Mouse (Mus musculus): ENCODE measurements around the gene Rpl13. TPM values are rescaled to one million over a fixed set of nuclear protein-coding genes. Genes with fewer than 3 reads are reported as not detected.

Rpl13 gene
- polyA plus RNA-seq, 1 experiment from 2014 or later: 1,789 TPM

- no peak overlapping the region for H3K4me2 ChIP-seq (ENCODE audit: low read depth, low read length)
- peaks cover 15% of the 10 kb centered on the region for H3K4me1 ChIP-seq (ENCODE audit: control insufficient read depth, insufficient read depth, low read length)
- no peak overlapping the region for H3K27ac ChIP-seq (replicated peaks; ENCODE audit: low read depth, low read length)
- peaks cover 3% of the 10 kb centered on the region; the same call in 1 of the 2 replicates for H3K9me3 ChIP-seq (ENCODE audit: control insufficient read depth, low read length)
- no peak for ATAC-seq (ENCODE audit: low read depth)
- no peaks in the 10 kb centered on the region for H3K27me3 ChIP-seq (replicated peaks; ENCODE audit: control insufficient read depth, insufficient read depth, low read length)
- H3K36me3 ChIP-seq (ENCODE audit: control insufficient read depth, insufficient read depth, low read length): no peaks in the 10 kb centered on the region
- H3K9ac ChIP-seq (ENCODE audit: low read depth, low read length): no peak overlapping the region
- WGBS: 100% methylated on average over 2 of the region's 2 CpGs
- no peak for DNase-seq (ENCODE audit: low spot score)
- H3K4me3 ChIP-seq (ENCODE audit: low read depth, low read length): no peak overlapping the region
Measured at GRCm38 (mm10) chr8:123132953-123133352, 30.8 kb downstream of the Rpl13 start.

GRCm38 (mm10) chr8:123134149-123134713 is 32.1 kb downstream of the Rpl13 start:
- H3K36me3 ChIP-seq (ENCODE audit: control insufficient read depth, insufficient read depth, low read length): no peaks in the 10 kb centered on the region
- 92% methylated on average over 11 of the region's 11 CpGs for WGBS
- H3K9ac ChIP-seq (ENCODE audit: low read depth, low read length): no peak overlapping the region
- DNase-seq (ENCODE audit: low spot score) (no peak), ATAC-seq (ENCODE audit: low read depth) (no peak)
- no peak overlapping the region for H3K4me2 ChIP-seq (ENCODE audit: low read depth, low read length)
- H3K27ac ChIP-seq (replicated peaks; ENCODE audit: low read depth, low read length): no peak overlapping the region
- peaks cover 21% of the 10 kb centered on the region for H3K4me1 ChIP-seq (ENCODE audit: control insufficient read depth, insufficient read depth, low read length)
- no peaks in the 10 kb centered on the region for H3K27me3 ChIP-seq (replicated peaks; ENCODE audit: control insufficient read depth, insufficient read depth, low read length)
- H3K4me3 ChIP-seq (ENCODE audit: low read depth, low read length): no peak overlapping the region
- peaks cover 3% of the 10 kb centered on the region; the same call in 1 of the 2 replicates for H3K9me3 ChIP-seq (ENCODE audit: control insufficient read depth, low read length)

GRCm38 (mm10) chr8:123135406-123135805 is 33.3 kb downstream of the Rpl13 start:
- no peaks in the 10 kb centered on the region for H3K36me3 ChIP-seq (ENCODE audit: control insufficient read depth, insufficient read depth, low read length)
- H3K9ac ChIP-seq (ENCODE audit: low read depth, low read length): peak overlapping the region; percentile 14; the same call in 1 of the 2 replicates
- 27% methylated on average over 7 of the region's 7 CpGs for WGBS
- H3K9me3 ChIP-seq (ENCODE audit: control insufficient read depth, low read length): peaks cover 3% of the 10 kb centered on the region; the same call in 1 of the 2 replicates
- no peak overlapping the region; the same call in 1 of the 2 replicates for H3K27ac ChIP-seq (replicated peaks; ENCODE audit: low read depth, low read length)
- DNase-seq (ENCODE audit: low spot score) (peak; percentile 28), ATAC-seq (ENCODE audit: low read depth) (no peak)
- H3K27me3 ChIP-seq (replicated peaks; ENCODE audit: control insufficient read depth, insufficient read depth, low read length): no peaks in the 10 kb centered on the region
- no peak overlapping the region for H3K4me3 ChIP-seq (ENCODE audit: low read depth, low read length)
- peaks cover 21% of the 10 kb centered on the region for H3K4me1 ChIP-seq (ENCODE audit: control insufficient read depth, insufficient read depth, low read length)
- H3K4me2 ChIP-seq (ENCODE audit: low read depth, low read length): 0 out of 2 replicates have a peak overlapping the region, but pooled peaks have one; percentile 7

GRCm38 (mm10) chr8:123135806-123136205 is 33.7 kb downstream of the Rpl13 start:
- 41% methylated on average over 9 of the region's 9 CpGs for WGBS
- ATAC-seq (ENCODE audit: low read depth): no peak
- H3K27me3 ChIP-seq (replicated peaks; ENCODE audit: control insufficient read depth, insufficient read depth, low read length): no peaks in the 10 kb centered on the region
- H3K9ac ChIP-seq (ENCODE audit: low read depth, low read length): peak overlapping the region; percentile 14; the same call in 1 of the 2 replicates
- DNase-seq (ENCODE audit: low spot score): no peak
- H3K9me3 ChIP-seq (ENCODE audit: control insufficient read depth, low read length): peaks cover 3% of the 10 kb centered on the region; the same call in 1 of the 2 replicates
- H3K4me1 ChIP-seq (ENCODE audit: control insufficient read depth, insufficient read depth, low read length): peaks cover 21% of the 10 kb centered on the region
- H3K36me3 ChIP-seq (ENCODE audit: control insufficient read depth, insufficient read depth, low read length): no peaks in the 10 kb centered on the region
- H3K4me3 ChIP-seq (ENCODE audit: low read depth, low read length): no peak overlapping the region
- 0 out of 2 replicates have a peak overlapping the region, but pooled peaks have one; percentile 7 for H3K4me2 ChIP-seq (ENCODE audit: low read depth, low read length)
- H3K27ac ChIP-seq (replicated peaks; ENCODE audit: low read depth, low read length): no peak overlapping the region; the same call in 1 of the 2 replicates

GRCm38 (mm10) chr8:123136287-123136686 is 34.1 kb downstream of the Rpl13 start:
- 77% methylated on average over 9 of the region's 9 CpGs for WGBS
- H3K27me3 ChIP-seq (replicated peaks; ENCODE audit: control insufficient read depth, insufficient read depth, low read length): no peaks in the 10 kb centered on the region
- no peaks in the 10 kb centered on the region for H3K36me3 ChIP-seq (ENCODE audit: control insufficient read depth, insufficient read depth, low read length)
- peaks cover 21% of the 10 kb centered on the region for H3K4me1 ChIP-seq (ENCODE audit: control insufficient read depth, insufficient read depth, low read length)
- ATAC-seq (ENCODE audit: low read depth) (no peak), DNase-seq (ENCODE audit: low spot score) (peak; percentile 12)
- no peak overlapping the region for H3K27ac ChIP-seq (replicated peaks; ENCODE audit: low read depth, low read length)
- H3K9me3 ChIP-seq (ENCODE audit: control insufficient read depth, low read length): peaks cover 3% of the 10 kb centered on the region; the same call in 1 of the 2 replicates
- no peak overlapping the region for H3K9ac ChIP-seq (ENCODE audit: low read depth, low read length)
- no peak overlapping the region for H3K4me2 ChIP-seq (ENCODE audit: low read depth, low read length)
- H3K4me3 ChIP-seq (ENCODE audit: low read depth, low read length): no peak overlapping the region

GRCm38 (mm10) chr8:123137645-123138077 is 35.5 kb downstream of the Rpl13 start:
- Histone ChIP-seq H3K4me3 (ENCODE audit: low read depth, low read length) (no peak overlapping the region), H3K4me1 (ENCODE audit: control insufficient read depth, insufficient read depth, low read length) (peaks cover 31% of the 10 kb centered on the region), H3K27ac (replicated peaks; ENCODE audit: low read depth, low read length) (peak overlapping the region; percentile 91), H3K36me3 (ENCODE audit: control insufficient read depth, insufficient read depth, low read length) (no peaks in the 10 kb centered on the region), H3K9me3 (ENCODE audit: control insufficient read depth, low read length) (peaks cover 3% of the 10 kb centered on the region; the same call in 1 of the 2 replicates), H3K4me2 (ENCODE audit: low read depth, low read length) (no peak overlapping the region), H3K9ac (ENCODE audit: low read depth, low read length) (peak overlapping the region; percentile 34; the same call in 1 of the 2 replicates), H3K27me3 (replicated peaks; ENCODE audit: control insufficient read depth, insufficient read depth, low read length) (no peaks in the 10 kb centered on the region)
- DNase-seq (ENCODE audit: low spot score) (peak; percentile 98), ATAC-seq (ENCODE audit: low read depth) (peak; percentile 94)
- 0% methylated on average over 1 of the region's 2 CpGs for WGBS

- ATAC-seq (ENCODE audit: low read depth) (no peak), DNase-seq (ENCODE audit: low spot score) (no peak)
- H3K4me2 ChIP-seq (ENCODE audit: low read depth, low read length): no peak overlapping the region
- H3K27me3 ChIP-seq (replicated peaks; ENCODE audit: control insufficient read depth, insufficient read depth, low read length): no peaks in the 10 kb centered on the region
- H3K36me3 ChIP-seq (ENCODE audit: control insufficient read depth, insufficient read depth, low read length): no peaks in the 10 kb centered on the region
- H3K4me3 ChIP-seq (ENCODE audit: low read depth, low read length): no peak overlapping the region
- no peak overlapping the region for H3K27ac ChIP-seq (replicated peaks; ENCODE audit: low read depth, low read length)
- H3K9me3 ChIP-seq (ENCODE audit: control insufficient read depth, low read length): no peaks in the 10 kb centered on the region
- peaks cover 32% of the 10 kb centered on the region for H3K4me1 ChIP-seq (ENCODE audit: control insufficient read depth, insufficient read depth, low read length)
- H3K9ac ChIP-seq (ENCODE audit: low read depth, low read length): no peak overlapping the region
- WGBS: 55% methylated on average over 4 of the region's 4 CpGs
Measured at GRCm38 (mm10) chr8:123138741-123139140, 36.6 kb downstream of the Rpl13 start.

GRCm38 (mm10) chr8:123141741-123142462 is 39.8 kb downstream of the Rpl13 start:
- 47% methylated on average over 14 of the region's 14 CpGs for WGBS
- H3K4me2 ChIP-seq (ENCODE audit: low read depth, low read length): no peak overlapping the region
- ATAC-seq (ENCODE audit: low read depth) (peak; percentile 49), DNase-seq (ENCODE audit: low spot score) (peak; percentile 96)
- no peaks in the 10 kb centered on the region for H3K36me3 ChIP-seq (ENCODE audit: control insufficient read depth, insufficient read depth, low read length)
- peaks cover 32% of the 10 kb centered on the region for H3K4me1 ChIP-seq (ENCODE audit: control insufficient read depth, insufficient read depth, low read length)
- no peak overlapping the region for H3K9ac ChIP-seq (ENCODE audit: low read depth, low read length)
- no peaks in the 10 kb centered on the region for H3K27me3 ChIP-seq (replicated peaks; ENCODE audit: control insufficient read depth, insufficient read depth, low read length)
- no peaks in the 10 kb centered on the region for H3K9me3 ChIP-seq (ENCODE audit: control insufficient read depth, low read length)
- H3K4me3 ChIP-seq (ENCODE audit: low read depth, low read length): no peak overlapping the region
- peak overlapping the region; percentile 91 for H3K27ac ChIP-seq (replicated peaks; ENCODE audit: low read depth, low read length)
